Mouse (Mus musculus) left cerebral cortex, adult 2 months (tissue): Measurements from ENCODE around the gene P2ry13. TPM values are rescaled to one million over a fixed set of nuclear protein-coding genes. Genes with fewer than 3 reads are reported as not detected.

Source experiments
- DNase-seq, 2 experiments: peaks; one replicate each; pipeline ENCODE4 v3.0.0; 2021 to 2022; ENCODE audit warnings: low spot score in 2 of 2, mixed read lengths in 1 of 2; ENCODE audit errors: extremely low spot score in 1 of 2
- H3K27ac ChIP-seq: fragments of 200-600 bp; 2 replicates; pipeline ENCODE4 v1.8.1; 2022
- H3K4me3 ChIP-seq: fragments of 200-600 bp; 2 replicates; pipeline ENCODE4 v1.8.1; 2022
- CTCF ChIP-seq: fragments of 200-600 bp; IDR thresholded peaks from 2 replicates; pipeline ENCODE4 v1.8.1; 2022; ENCODE audit warnings: antibody characterized with exemption, mild to moderate bottlenecking, moderate library complexity
- intact Hi-C: fragments of 180-260 bp; cut with DNase I; formaldehyde crosslinking; loops from one replicate; pipeline ENCODE4 v1.15.1; 2025
- total RNA-seq, 2 experiments: library from RNA; stranded (reverse); gene quantifications; 2 replicates each; pipeline ENCODE4 v1.2.3; 2021

The P2ry13 gene
- total RNA-seq, 2 experiments from 2014 or later: 5.6 to 8.7 TPM

- no peak for TF ChIP-seq CTCF
- intact Hi-C loops: no loop called here
- Histone ChIP-seq H3K27ac (no peak overlapping the region), H3K4me3 (no peak overlapping the region)
- no peak for DNase-seq
Observed at GRCm38 (mm10) chr3:59217211-59217610, 6.5 kb upstream of the P2ry13 start.

GRCm38 (mm10) chr3:59212404-59212803 is 1.7 kb upstream of the P2ry13 start:
- Histone ChIP-seq H3K27ac (no peak overlapping the region), H3K4me3 (no peak overlapping the region)
- intact Hi-C loops: no loop called here
- no peak for TF ChIP-seq CTCF
- DNase-seq: no peak

GRCm38 (mm10) chr3:59211784-59212183 is 1.1 kb upstream of the P2ry13 start:
- DNase-seq: no peak
- intact Hi-C loops: no loop called here
- TF ChIP-seq CTCF: no peak
- H3K4me3 ChIP-seq: no peak overlapping the region
- no peak overlapping the region; the same call in 1 of the 2 replicates for H3K27ac ChIP-seq

GRCm38 (mm10) chr3:59210089-59210488 is 593 bp downstream of the P2ry13 start:
- intact Hi-C loops: no loop called here
- no peak for DNase-seq
- Histone ChIP-seq H3K27ac (no peak overlapping the region), H3K4me3 (no peak overlapping the region)
- no peak; the same call in 1 of the 2 replicates for TF ChIP-seq CTCF

- intact Hi-C loops: loop anchor here (1.0 kb wide), 2 partner anchors 34 to 89 kb away; no protein-coding TSS in a partner anchor
- H3K27ac ChIP-seq: no peak overlapping the region
- H3K4me3 ChIP-seq: no peak overlapping the region
- DNase-seq: no peak
- TF ChIP-seq CTCF: peak; percentile 97
Observed at GRCm38 (mm10) chr3:59208650-59209548, 1.8 kb downstream of the P2ry13 start.

- no peak for TF ChIP-seq CTCF
- intact Hi-C loops: no loop called here
- no peak for DNase-seq
Observed at GRCm38 (mm10) chr3:59205941-59206340, 4.7 kb downstream of the P2ry13 start.

GRCm38 (mm10) chr3:59204719-59205503 is 5.8 kb downstream of the P2ry13 start:
- no peak for DNase-seq
- intact Hi-C loops: no loop called here
- H3K27ac ChIP-seq: no peak overlapping the region
- TF ChIP-seq CTCF: no peak
- no peak overlapping the region for H3K4me3 ChIP-seq

More at GRCm38 (mm10) chr3:59205941-59206340, 4.7 kb downstream of the P2ry13 start:
- no peak overlapping the region for H3K4me3 ChIP-seq
- H3K27ac ChIP-seq: no peak overlapping the region

- H3K27ac ChIP-seq: no peak overlapping the region
- no peak for TF ChIP-seq CTCF
- intact Hi-C loops: no loop called here
- no peak overlapping the region for H3K4me3 ChIP-seq
- DNase-seq: no peak
Observed at GRCm38 (mm10) chr3:59203802-59204520, 6.7 kb downstream of the P2ry13 start.

- TF ChIP-seq CTCF: no peak
- no peak overlapping the region for H3K4me3 ChIP-seq
- no peak for DNase-seq
- no peak overlapping the region for H3K27ac ChIP-seq
- intact Hi-C loops: no loop called here
Observed at GRCm38 (mm10) chr3:59197329-59197948, 13.2 kb downstream of the P2ry13 start.

GRCm38 (mm10) chr3:59194938-59195337 is 15.7 kb downstream of the P2ry13 start, which contains the start of gene Gpr87:
Gpr87 (minus strand) TSS chr3:59195104.
- Histone ChIP-seq H3K27ac (no peak within 1 kb of the TSS), H3K4me3 (no peak within 1 kb of the TSS)
- intact Hi-C loops: no loop called here
- DNase-seq: no peak
- no peak for TF ChIP-seq CTCF

GRCm38 (mm10) chr3:59194099-59194498 is 16.6 kb downstream of the P2ry13 start:
- peak in 1 of 2 experiments; percentile 3 for DNase-seq
- intact Hi-C loops: no loop called here
- no peak for TF ChIP-seq CTCF
- Histone ChIP-seq H3K4me3 (no peak overlapping the region), H3K27ac (no peak overlapping the region)
